Mouse (Mus musculus): ENCODE data around the gene Rpp25. TPM values are rescaled to one million over a fixed set of nuclear protein-coding genes. Genes with fewer than 3 reads are reported as not detected.

Rpp25 gene
- polyA plus RNA-seq, 1 experiment, result 8.2 TPM

- TF ChIP-seq CTCF (IDR thresholded peaks at IDR 0.05; ENCODE audit: control insufficient read depth, insufficient read depth, low read length) (no peak), POLR2A (IDR thresholded peaks at IDR 0.05; ENCODE audit: borderline replicate concordance, control insufficient read depth, low read depth, low read length) (no peak)
- Histone ChIP-seq H3K4me1 (ENCODE audit: control insufficient read depth, insufficient read depth, low read length) (no peaks in the 10 kb centered on the region; the same call in 1 of the 2 replicates), H3K4me3 (replicated peaks; ENCODE audit: control insufficient read depth, low read depth, low read length) (no peak overlapping the region), H3K27ac (ENCODE audit: control insufficient read depth, insufficient read depth, low read depth, low read length, poor library complexity) (no peak overlapping the region)
- 55% methylated on average over 10 of the region's 10 CpGs for WGBS
Measured at GRCm38 (mm10) chr9:57504891-57505290, 1.1 kb downstream of the Rpp25 start.

- no peak overlapping the region for H3K27ac ChIP-seq (ENCODE audit: control insufficient read depth, insufficient read depth, low read depth, low read length, poor library complexity)
- H3K4me3 ChIP-seq (replicated peaks; ENCODE audit: control insufficient read depth, low read depth, low read length), result no peak overlapping the region
- TF ChIP-seq POLR2A (IDR thresholded peaks at IDR 0.05; ENCODE audit: borderline replicate concordance, control insufficient read depth, low read depth, low read length), result no peak
- no peak for TF ChIP-seq CTCF (IDR thresholded peaks at IDR 0.05; ENCODE audit: control insufficient read depth, insufficient read depth, low read length)
- H3K4me1 ChIP-seq (ENCODE audit: control insufficient read depth, insufficient read depth, low read length), result no peaks in the 10 kb centered on the region; the same call in 1 of the 2 replicates
- WGBS, result 9% methylated on average over 8 of the region's 8 CpGs
Measured at GRCm38 (mm10) chr9:57505700-57506099, 1.9 kb downstream of the Rpp25 start.

DNA sequence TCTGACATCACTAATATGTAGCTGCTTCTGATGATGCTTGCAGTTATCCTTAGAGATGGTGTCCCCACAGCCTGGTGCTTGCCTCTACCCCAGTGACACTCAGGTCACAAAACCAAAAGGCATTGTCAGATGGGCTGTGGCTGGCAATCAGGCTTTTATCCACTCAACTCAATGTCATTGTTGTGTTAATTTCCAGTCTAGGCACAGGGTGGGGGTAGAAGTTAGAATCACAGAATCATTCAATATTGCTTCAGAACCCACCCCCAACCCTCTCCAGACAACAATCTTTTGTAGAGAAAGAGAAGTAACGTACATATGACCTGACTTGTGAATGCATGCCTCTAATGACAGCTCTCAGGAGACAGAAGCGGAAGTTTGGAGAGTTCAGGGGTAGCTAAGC lies 6.8 kb downstream of the Rpp25 start:
- Histone ChIP-seq H3K4me1 (ENCODE audit: control insufficient read depth, insufficient read depth, low read length) (no peaks in the 10 kb centered on the region), H3K27ac (ENCODE audit: control insufficient read depth, insufficient read depth, low read depth, low read length, poor library complexity) (no peak overlapping the region), H3K4me3 (replicated peaks; ENCODE audit: control insufficient read depth, low read depth, low read length) (no peak overlapping the region)
- no peak for TF ChIP-seq CTCF (IDR thresholded peaks at IDR 0.05; ENCODE audit: control insufficient read depth, insufficient read depth, low read length)
- TF ChIP-seq POLR2A (IDR thresholded peaks at IDR 0.05; ENCODE audit: borderline replicate concordance, control insufficient read depth, low read depth, low read length), result no peak
- 46% methylated on average over 2 of the region's 2 CpGs for WGBS

- Histone ChIP-seq H3K27ac (ENCODE audit: control insufficient read depth, insufficient read depth, low read depth, low read length, poor library complexity) (no peak overlapping the region), H3K4me3 (replicated peaks; ENCODE audit: control insufficient read depth, low read depth, low read length) (no peak overlapping the region), H3K4me1 (ENCODE audit: control insufficient read depth, insufficient read depth, low read length) (no peaks in the 10 kb centered on the region; the same call in 1 of the 2 replicates)
- TF ChIP-seq POLR2A (IDR thresholded peaks at IDR 0.05; ENCODE audit: borderline replicate concordance, control insufficient read depth, low read depth, low read length), result no peak
- 10% methylated on average over 3 of the region's 3 CpGs for WGBS
Measured at GRCm38 (mm10) chr9:57517113-57517512, 13.3 kb downstream of the Rpp25 start.

DNA sequence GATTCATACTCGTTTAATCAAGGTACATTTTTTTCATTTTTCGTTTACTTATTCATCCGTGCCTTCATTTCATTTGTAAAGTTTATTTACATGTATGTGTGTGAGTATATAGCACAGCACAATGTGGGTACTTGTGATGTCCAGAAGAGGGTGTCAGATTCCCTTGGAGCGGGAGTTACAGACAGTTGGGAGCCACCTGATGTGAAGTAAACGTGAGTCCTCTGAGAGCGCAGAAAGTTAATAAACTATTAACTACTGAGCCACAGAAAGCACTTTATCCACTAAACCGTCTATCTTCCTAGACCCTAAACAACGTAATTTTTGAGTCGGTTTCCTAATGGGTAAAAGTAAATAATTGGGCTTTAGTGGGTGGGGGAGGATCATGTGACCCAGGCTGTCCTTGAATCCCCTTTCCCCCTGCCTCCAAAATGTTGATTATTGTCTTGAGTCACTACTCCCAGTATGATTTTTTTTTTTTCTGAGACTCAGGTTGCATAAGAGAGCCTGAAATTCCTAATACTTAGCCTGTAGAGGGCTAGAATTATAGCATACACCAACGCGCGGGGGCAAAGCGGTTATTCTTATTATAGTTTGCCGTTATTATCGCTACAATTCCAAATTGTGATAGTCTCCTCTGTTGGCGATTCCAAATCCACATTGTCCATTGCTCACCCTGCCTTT lies 16.7 kb downstream of the Rpp25 start:
- Histone ChIP-seq H3K4me3 (replicated peaks; ENCODE audit: control insufficient read depth, low read depth, low read length) (peak overlapping the region; percentile 98), H3K27ac (ENCODE audit: control insufficient read depth, insufficient read depth, low read depth, low read length, poor library complexity) (peak overlapping the region; percentile 99), H3K4me1 (ENCODE audit: control insufficient read depth, insufficient read depth, low read length) (peaks cover 3% of the 10 kb centered on the region; the same call in 1 of the 2 replicates)
- TF ChIP-seq CTCF (IDR thresholded peaks at IDR 0.05; ENCODE audit: control insufficient read depth, insufficient read depth, low read length), result no peak
- 32% methylated on average over 16 of the region's 16 CpGs for WGBS

GRCm38 (mm10) chr9:57521056-57521911 lies 17.5 kb downstream of the Rpp25 start, which contains the start of gene Cox5a:
Gene Cox5a (plus strand): TSS chr9:57521274.
- Histone ChIP-seq H3K4me3 (replicated peaks; ENCODE audit: control insufficient read depth, low read depth, low read length) (peak within 1 kb of the TSS; percentile 98), H3K4me1 (ENCODE audit: control insufficient read depth, insufficient read depth, low read length) (peaks cover 3% of the 10 kb centered on the region; the same call in 1 of the 2 replicates), H3K27ac (ENCODE audit: control insufficient read depth, insufficient read depth, low read depth, low read length, poor library complexity) (peak within 1 kb of the TSS; percentile 99)
- TF ChIP-seq CTCF (IDR thresholded peaks at IDR 0.05; ENCODE audit: control insufficient read depth, insufficient read depth, low read length) (peak; percentile 8; the same call in 1 of the 2 replicates), POLR2A (IDR thresholded peaks at IDR 0.05; ENCODE audit: borderline replicate concordance, control insufficient read depth, low read depth, low read length) (peak; percentile 98)
- under 1% methylated on average over 95 of the region's 95 CpGs for whole genome bisulfite sequencing

GRCm38 (mm10) chr9:57522114-57522860 lies 18.5 kb downstream of the Rpp25 start:
- 26% methylated on average over 7 of the region's 7 CpGs for WGBS
- Histone ChIP-seq H3K4me3 (replicated peaks; ENCODE audit: control insufficient read depth, low read depth, low read length) (peak overlapping the region; percentile 72), H3K27ac (ENCODE audit: control insufficient read depth, insufficient read depth, low read depth, low read length, poor library complexity) (no peak overlapping the region), H3K4me1 (ENCODE audit: control insufficient read depth, insufficient read depth, low read length) (peaks cover 3% of the 10 kb centered on the region; the same call in 1 of the 2 replicates)
- TF ChIP-seq CTCF (IDR thresholded peaks at IDR 0.05; ENCODE audit: control insufficient read depth, insufficient read depth, low read length) (no peak), POLR2A (IDR thresholded peaks at IDR 0.05; ENCODE audit: borderline replicate concordance, control insufficient read depth, low read depth, low read length) (no peak)

GRCm38 (mm10) chr9:57522861-57523246 lies 19.0 kb downstream of the Rpp25 start:
- WGBS, result 70% methylated on average over 4 of the region's 4 CpGs
- H3K4me3 ChIP-seq (replicated peaks; ENCODE audit: control insufficient read depth, low read depth, low read length), result no peak overlapping the region
- no peak for TF ChIP-seq POLR2A (IDR thresholded peaks at IDR 0.05; ENCODE audit: borderline replicate concordance, control insufficient read depth, low read depth, low read length)
- no peak for TF ChIP-seq CTCF (IDR thresholded peaks at IDR 0.05; ENCODE audit: control insufficient read depth, insufficient read depth, low read length)
- H3K4me1 ChIP-seq (ENCODE audit: control insufficient read depth, insufficient read depth, low read length), result peaks cover 3% of the 10 kb centered on the region; the same call in 1 of the 2 replicates
- H3K27ac ChIP-seq (ENCODE audit: control insufficient read depth, insufficient read depth, low read depth, low read length, poor library complexity), result no peak overlapping the region

All from bone marrow, adult 2 months (tissue).